Mouse (Mus musculus) liver, embryonic 16.5 days (tissue): ENCODE data around the gene Zfp989. TPM values are rescaled to one million over a fixed set of nuclear protein-coding genes. Genes with fewer than 3 reads are reported as not detected.
"Not testable (repeated sequence)": the region's sequence is repeated elsewhere in the genome, so short reads cannot be mapped to it uniquely, and the experiment has no call there.

Experiments
- ATAC-seq: fragments of 200-750 bp; cut with Nextera tagmentation; 2 replicates; pipeline ENCODE4 v1.8.0; 2017; ENCODE audit warnings: low read depth, mild to moderate bottlenecking, moderate number of reproducible peaks, moderate library complexity
- H3K27ac ChIP-seq: fragments of 300-500 bp; sonication (generic); 2 replicates; pipeline ENCODE4 v1.5.1; 2014; ENCODE audit warnings: mild to moderate bottlenecking, low read length
- H3K27me3 ChIP-seq: fragments of 300-500 bp; sonication (generic); 2 replicates; pipeline ENCODE4 v1.6.1; 2014; ENCODE audit warnings: low read depth, low read length, mixed read lengths; ENCODE audit not compliant: control insufficient read depth, insufficient read depth
- H3K36me3 ChIP-seq: fragments of 300-500 bp; sonication (generic); 2 replicates; pipeline ENCODE4 v1.6.1; 2014; ENCODE audit warnings: mild to moderate bottlenecking; ENCODE audit not compliant: control insufficient read depth, insufficient read depth
- H3K4me1 ChIP-seq: fragments of 300-500 bp; sonication (generic); 2 replicates; pipeline ENCODE4 v1.6.1; 2014; ENCODE audit warnings: low read depth, low read length, mixed read lengths; ENCODE audit not compliant: control insufficient read depth
- H3K4me2 ChIP-seq: fragments of 300-500 bp; sonication (generic); 2 replicates; pipeline ENCODE4 v1.6.1; 2014; ENCODE audit warnings: low read depth, low read length, mixed read lengths
- H3K4me3 ChIP-seq: fragments of 300-500 bp; sonication (generic); 2 replicates; pipeline ENCODE4 v1.5.1; 2014; ENCODE audit warnings: low read depth, mild to moderate bottlenecking, low read length
- H3K9ac ChIP-seq: fragments of 300-500 bp; sonication (generic); 2 replicates; pipeline ENCODE4 v1.6.1; 2014; ENCODE audit warnings: low read depth, low read length
- H3K9me3 ChIP-seq: fragments of 300-500 bp; sonication (generic); replicated peaks from 2 replicates; pipeline ENCODE4 v1.6.1; 2016; ENCODE audit warnings: low read length; ENCODE audit not compliant: control insufficient read depth
- WGBS: fragments of 180-500 bp; shearing (Covaris S2); extraction: QIAGEN DNeasy Blood & Tissue Kit; methylation state at CpG from one replicate; pipeline ENCODE4 v1.1.7; 2014; ENCODE audit not compliant: insufficient replicate concordance; 5-methylcytosine and 5-hydroxymethylcytosine counted together
- polyA plus RNA-seq: library from polyadenylated mRNA; unstranded; fragments of >200 nt; fragmentation: Nextera tagmentation; extraction: Ambion mirVana; gene quantifications from 2 replicates; pipeline ENCODE4 v1.2.1, GENCODE M21; 2015

The Zfp989 gene
- not detected in 2 replicates for polyA plus RNA-seq

GRCm38 (mm10) chr4:146971757-146972156 lies at the start of gene Zfp989:
Gene Zfp989 (plus strand): TSS chr4:146971976.
- not testable (repeated sequence) for H3K4me1 ChIP-seq, H3K4me3 ChIP-seq, H3K4me2 ChIP-seq, H3K36me3 ChIP-seq, H3K27me3 ChIP-seq, H3K9ac ChIP-seq, H3K27ac ChIP-seq, ATAC-seq, H3K9me3 ChIP-seq
- 69% methylated on average over 5 of the region's 5 CpGs for WGBS

GRCm38 (mm10) chr4:146932311-146933082 lies 39.3 kb upstream of the Zfp989 start:
- 0 out of 2 replicates have a peak, but pooled peaks have one; percentile 19 for ATAC-seq
- Histone ChIP-seq H3K9ac (no peak overlapping the region), H3K27me3 (no peaks in the 10 kb centered on the region; the same call in none of the 2 replicates), H3K27ac (no peak overlapping the region), H3K9me3 (peaks cover 2% of the 10 kb centered on the region; the same call in 1 of the 2 replicates), H3K4me2 (peak overlapping the region; percentile 17; the same call in 1 of the 2 replicates), H3K4me3 (no peak overlapping the region), H3K36me3 (no peaks in the 10 kb centered on the region), H3K4me1 (no peaks in the 10 kb centered on the region)
- WGBS = 9% methylated on average over 73 of the region's 77 CpGs

- not testable (repeated sequence) for H3K4me2 ChIP-seq, H3K4me1 ChIP-seq, H3K4me3 ChIP-seq, H3K9me3 ChIP-seq, H3K27ac ChIP-seq, H3K36me3 ChIP-seq, H3K9ac ChIP-seq, H3K27me3 ChIP-seq, ATAC-seq
- WGBS = 50% methylated on average over 32 of the region's 32 CpGs
Measured at GRCm38 (mm10) chr4:146941691-146942090, 30.1 kb upstream of the Zfp989 start.

- not testable (repeated sequence) for H3K4me1 ChIP-seq, H3K4me3 ChIP-seq, H3K27ac ChIP-seq, H3K36me3 ChIP-seq, ATAC-seq, H3K9ac ChIP-seq, H3K4me2 ChIP-seq, H3K27me3 ChIP-seq, H3K9me3 ChIP-seq
- WGBS = 12% methylated on average over 2 of the region's 2 CpGs
Measured at GRCm38 (mm10) chr4:146976581-146976980, 4.8 kb downstream of the Zfp989 start.

- not testable (repeated sequence) for ATAC-seq, H3K9me3 ChIP-seq, H3K4me1 ChIP-seq, H3K4me3 ChIP-seq, H3K27me3 ChIP-seq, H3K27ac ChIP-seq, H3K36me3 ChIP-seq, H3K9ac ChIP-seq, H3K4me2 ChIP-seq
- WGBS = no CpG with 5 or more reads among the region's 1 CpGs
Measured at GRCm38 (mm10) chr4:147018400-147018799, 46.6 kb downstream of the Zfp989 start.

GRCm38 (mm10) chr4:147021550-147021949 lies 49.8 kb downstream of the Zfp989 start, which contains the start of gene Rex2:
Gene Rex2 (plus strand): TSS chr4:147021850.
- not testable (repeated sequence) for ATAC-seq, H3K4me1 ChIP-seq, H3K4me2 ChIP-seq, H3K9me3 ChIP-seq, H3K27me3 ChIP-seq, H3K36me3 ChIP-seq, H3K9ac ChIP-seq, H3K4me3 ChIP-seq, H3K27ac ChIP-seq
- no CpG with 5 or more reads among the region's 6 CpGs for WGBS

GRCm38 (mm10) chr4:147026374-147026773 lies 54.6 kb downstream of the Zfp989 start:
- not testable (repeated sequence) for ATAC-seq, H3K27me3 ChIP-seq, H3K27ac ChIP-seq, H3K4me3 ChIP-seq, H3K4me2 ChIP-seq, H3K36me3 ChIP-seq, H3K9ac ChIP-seq, H3K4me1 ChIP-seq, H3K9me3 ChIP-seq
- 18% methylated on average over 1 of the region's 1 CpGs for WGBS

GRCm38 (mm10) chr4:147031308-147032036 lies 59.7 kb downstream of the Zfp989 start:
- H3K4me3 ChIP-seq, H3K9ac ChIP-seq, H3K4me1 ChIP-seq, ATAC-seq, H3K4me2 ChIP-seq, H3K9me3 ChIP-seq, H3K27me3 ChIP-seq, H3K27ac ChIP-seq, H3K36me3 ChIP-seq: not testable (repeated sequence)
- 68% methylated on average over 1 of the region's 2 CpGs for WGBS
